Mouse (Mus musculus) naive thymus-derived CD4-positive, alpha-beta T cell, adult 2 months (primary cell): ENCODE results near the gene Ift46.

Experiments used
- DNase-seq: peaks from one replicate; pipeline ENCODE4 v3.0.0-alpha.2; 2011; ENCODE audit warnings: low read depth

Ift46 gene

DNA sequence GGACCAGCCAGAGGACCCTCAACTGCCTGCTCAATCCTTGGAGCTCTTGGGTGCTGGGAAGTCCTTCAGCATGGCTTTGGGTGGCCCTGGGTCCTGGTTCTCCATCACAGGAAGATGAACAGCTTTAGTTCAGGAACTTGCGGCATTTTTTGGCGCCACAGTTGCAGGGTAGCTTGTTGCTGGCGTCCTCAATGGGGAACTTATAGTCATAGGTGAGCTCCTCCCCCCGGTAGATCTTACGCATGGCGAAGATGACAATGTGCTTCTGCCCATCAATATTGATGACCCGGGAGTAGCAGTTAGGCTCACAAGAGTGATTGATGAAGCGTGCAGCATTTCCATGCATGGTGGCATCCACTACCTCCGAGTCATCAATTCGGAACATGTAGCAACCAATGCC, 40.1 kb downstream of the Ift46 start:
- no peak for DNase-seq

DNA sequence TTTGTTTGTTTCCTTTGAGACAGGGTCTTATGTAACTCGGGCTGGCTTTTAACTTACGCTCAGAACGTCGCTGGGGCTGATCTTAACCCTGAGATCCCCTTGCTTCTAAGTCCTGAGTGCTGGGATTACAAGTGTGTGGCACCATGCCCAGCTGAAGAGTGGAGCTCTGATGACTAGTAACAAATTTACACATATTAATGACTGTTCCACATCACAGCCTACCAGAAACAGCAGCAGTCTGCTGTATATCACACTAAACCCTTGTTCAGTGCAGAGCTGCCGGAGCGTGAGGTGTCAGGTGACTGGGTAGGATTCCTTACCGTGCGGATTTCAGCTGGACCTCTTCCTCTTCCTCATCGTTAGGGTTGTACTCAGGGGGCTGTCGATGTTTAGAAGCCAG, 42.6 kb downstream of the Ift46 start:
- no peak for DNase-seq

DNA sequence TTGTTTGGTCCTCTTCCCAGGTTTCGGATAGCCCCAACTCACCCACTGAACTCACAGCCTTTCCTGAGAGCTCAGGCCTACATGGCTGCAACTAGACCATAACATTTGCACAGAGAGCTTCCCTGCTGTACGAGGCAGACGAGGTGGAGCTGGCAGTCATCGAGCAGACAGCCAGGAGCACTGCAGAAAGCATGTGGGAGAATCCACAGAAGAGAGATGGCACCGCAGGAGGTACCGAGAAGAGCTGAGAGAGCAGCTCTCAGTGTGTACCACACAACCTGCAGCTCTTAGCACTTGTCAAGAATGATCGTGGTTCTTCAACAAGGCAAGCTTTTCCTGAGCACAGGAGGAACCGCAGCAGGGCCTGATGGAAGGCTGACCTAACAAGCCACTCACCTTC, 46.5 kb downstream of the Ift46 start:
- no peak for DNase-seq

DNA sequence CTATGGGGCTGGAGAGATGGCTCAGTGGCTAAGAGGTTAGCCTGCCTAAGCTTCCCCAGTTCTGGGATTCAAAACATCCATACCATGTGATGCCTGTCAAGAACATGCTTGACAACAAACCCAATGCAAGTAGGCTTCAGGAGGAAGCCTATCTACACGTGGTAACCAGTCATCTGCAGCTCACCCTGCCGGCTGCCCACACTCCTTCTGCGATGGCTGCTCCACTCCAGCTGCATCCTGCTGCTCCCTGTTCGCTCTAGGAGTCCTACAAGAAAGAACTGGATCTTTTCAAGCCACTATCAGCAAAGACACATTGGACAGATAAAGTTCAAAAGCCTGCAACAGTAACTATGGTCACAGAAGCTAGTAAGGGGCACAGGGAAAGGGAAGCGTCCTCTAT, 49.8 kb downstream of the Ift46 start:
- DNase-seq: no peak

DNA sequence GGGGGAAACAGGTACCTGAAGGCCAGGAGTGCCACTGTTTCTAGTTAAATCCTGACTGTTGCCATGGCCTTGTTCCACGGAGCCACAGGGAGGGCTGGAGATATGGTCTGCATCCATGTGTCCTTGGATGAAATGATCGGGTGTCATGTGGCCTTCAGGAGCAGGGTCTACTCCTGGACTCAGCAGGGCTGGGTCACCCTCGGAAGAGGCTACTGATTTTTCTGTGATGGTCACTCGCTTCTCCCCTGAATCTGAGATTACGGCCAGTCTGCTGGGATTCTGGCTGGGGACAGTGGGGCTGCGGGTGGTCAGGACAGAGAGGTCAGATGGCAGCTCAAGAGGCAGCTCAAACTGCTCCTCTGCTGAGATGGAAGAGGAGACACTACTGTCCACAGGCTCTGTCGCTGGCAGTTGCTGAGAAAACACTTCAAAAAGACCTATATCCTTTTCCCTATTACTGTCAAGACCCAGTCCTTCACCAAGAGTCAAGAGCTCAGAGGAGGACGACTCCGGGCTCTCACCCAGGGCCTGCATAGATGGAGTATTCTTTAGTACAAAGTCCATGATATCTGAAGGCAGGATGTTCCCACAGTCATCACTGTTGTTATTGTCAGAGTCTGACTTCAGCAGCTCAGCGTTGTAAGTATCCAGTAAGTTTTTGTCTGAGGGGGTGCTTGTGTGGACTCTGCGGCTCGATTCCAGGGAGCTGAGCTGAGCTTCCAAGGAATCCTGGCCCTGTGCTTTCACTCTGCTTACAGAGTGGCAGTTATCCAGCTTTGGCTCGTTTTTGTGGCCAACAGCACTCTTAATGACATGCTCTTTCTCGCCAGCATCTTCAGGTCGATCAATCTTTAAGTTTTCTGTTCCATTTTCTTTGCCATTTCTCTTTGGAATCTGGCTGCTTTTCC, 52.5 kb downstream of the Ift46 start:
- no peak for DNase-seq

DNA sequence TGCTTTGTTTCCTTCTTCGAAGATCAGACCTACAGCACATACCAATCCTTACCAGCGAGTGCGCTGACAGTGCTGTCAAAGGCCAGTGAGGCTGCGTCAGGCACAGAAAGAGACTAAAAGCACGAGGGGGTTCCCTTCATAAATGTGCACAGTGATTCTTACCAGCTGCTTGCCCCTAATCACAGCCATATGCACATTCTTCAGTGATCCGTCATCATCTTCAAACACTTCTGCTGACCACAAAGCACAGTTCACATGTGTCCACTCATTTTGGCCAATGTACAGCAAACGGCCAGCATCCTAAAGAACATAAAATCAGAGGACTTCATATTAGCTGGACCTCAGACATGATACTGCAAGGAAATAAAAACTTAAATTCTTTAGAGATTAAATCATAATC, 59.0 kb downstream of the Ift46 start:
- no peak for DNase-seq

DNA sequence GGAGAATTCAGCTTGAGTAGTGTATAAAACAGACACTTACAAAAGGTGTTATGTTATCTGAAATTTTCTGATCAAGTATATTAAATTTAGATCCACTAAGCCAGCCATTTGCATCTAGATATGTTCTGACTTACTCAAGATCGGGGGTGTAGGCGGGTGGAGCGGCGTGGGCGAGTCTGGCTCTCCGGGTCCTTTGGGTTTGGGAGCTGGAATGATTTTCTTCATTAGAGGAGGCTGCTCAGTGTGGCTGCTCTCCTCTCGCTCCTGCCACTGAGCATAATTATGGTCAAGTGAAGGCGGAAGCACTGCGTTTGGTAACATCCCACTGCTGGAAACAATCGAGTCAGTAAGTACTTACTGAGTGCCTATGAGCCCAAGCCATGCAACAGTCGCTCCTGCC, 61.2 kb downstream of the Ift46 start:
- no peak for DNase-seq

DNA sequence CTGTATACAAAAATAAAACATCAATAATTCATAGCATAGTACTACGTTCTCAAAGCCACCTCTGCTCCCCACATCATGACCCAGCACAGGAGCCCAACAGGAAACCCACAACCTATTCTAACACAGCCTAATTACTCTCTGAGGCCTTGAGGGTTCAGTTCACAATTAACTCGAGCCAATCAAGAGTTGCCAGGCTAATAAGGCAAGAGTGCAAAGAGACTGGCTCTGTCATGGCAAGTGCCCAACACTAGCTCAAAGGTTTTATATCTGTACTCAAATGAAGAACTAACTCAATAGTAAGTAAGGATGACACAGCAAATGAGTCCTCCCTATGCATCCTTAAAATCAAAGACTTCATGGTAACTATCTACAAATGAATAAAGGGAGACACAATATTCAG, 62.8 kb downstream of the Ift46 start:
- no peak for DNase-seq

DNA sequence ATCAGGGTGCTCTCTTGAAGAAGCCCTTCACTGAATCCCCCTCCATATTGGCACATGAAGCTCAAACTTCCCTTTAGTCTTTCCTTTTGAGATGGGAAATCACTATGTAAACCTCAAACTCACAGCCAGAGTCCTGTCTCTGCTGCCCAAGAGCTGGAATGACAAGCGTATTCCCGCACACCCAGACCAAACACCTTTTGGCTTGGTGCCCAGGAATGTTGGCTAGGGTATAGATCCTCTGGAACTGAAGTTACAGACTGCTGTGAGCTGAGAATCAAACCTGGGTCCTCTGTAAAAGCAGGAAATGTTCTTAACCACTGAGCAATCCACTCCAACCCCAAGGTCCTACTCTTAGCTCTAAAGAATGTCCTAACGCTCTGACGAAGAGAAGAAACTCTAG, 64.6 kb downstream of the Ift46 start:
- DNase-seq: no peak

DNA sequence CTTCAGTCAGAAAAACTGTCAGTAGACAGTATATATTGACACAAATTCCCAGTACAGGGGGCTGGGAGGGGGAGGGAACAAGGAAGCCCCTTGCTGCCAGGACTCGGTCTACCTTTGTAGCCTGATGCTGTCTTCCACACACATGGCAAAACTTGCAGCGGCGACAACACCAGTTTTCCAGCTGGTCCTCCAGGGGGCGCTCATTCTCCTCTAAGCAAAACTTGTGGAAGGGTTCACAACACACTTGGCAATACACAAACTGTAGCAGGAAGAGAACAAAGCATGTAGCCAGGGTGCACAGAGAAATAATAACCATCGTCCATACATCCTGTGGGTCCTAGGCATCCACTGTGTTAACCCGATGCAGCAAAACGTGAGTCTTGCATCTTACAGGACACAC, 68.7 kb downstream of the Ift46 start:
- peak; percentile 88 for DNase-seq

DNA sequence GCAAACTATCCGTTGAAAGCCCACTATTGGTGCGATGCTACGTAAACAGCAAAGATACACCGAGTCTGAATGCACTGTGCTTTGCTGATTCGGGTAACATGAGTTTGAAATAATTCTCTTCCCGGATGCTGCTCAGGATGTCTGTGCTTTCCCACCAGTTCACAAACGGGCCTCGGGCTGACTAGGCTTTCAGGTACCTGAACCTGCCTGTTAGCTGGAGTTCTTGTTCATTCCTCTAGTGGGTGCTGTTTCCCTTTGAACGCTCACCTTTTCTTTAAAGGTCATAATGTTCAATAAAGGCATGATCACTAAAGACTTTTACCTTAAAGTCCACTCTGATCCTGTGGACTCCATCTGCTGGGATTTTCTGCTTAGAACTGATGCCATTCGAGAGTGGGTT, 73.5 kb downstream of the Ift46 start:
- DNase-seq: peak; percentile 76
